Comparison of ENCODE assay signal across 14 mouse cellular contexts in genomic region chr15:81304006-81304405, GRCm38 (mm10).
"Had no signal": no experiment of that assay in that cellular context is flagged by ENCODE, and none has a peak within 500 bp of the region (broad histone marks: within the 10 kb centered on the region; RNA-seq: fewer than 3 reads in every experiment).

No protein-coding gene starts in this region.

- H3K27ac ChIP-seq: limb, embryonic 15.5 days; liver, embryonic 13.5 days; midbrain, embryonic 10.5 days; midbrain, embryonic 15.5 days; stomach, embryonic 15.5 days had no signal

- DNase-seq: kidney, adult 8-10 months; kidney, postnatal 14 days; layer of hippocampus, adult 9-11 months; layer of hippocampus, postnatal 36 days; liver, embryonic 13.5 days; liver, postnatal 0 days; lung, postnatal 36 days; right cerebral cortex, postnatal 14 days; thymus, postnatal 4 days had no signal

- H3K4me3 ChIP-seq: limb, embryonic 15.5 days; liver, embryonic 13.5 days; midbrain, embryonic 10.5 days; midbrain, embryonic 15.5 days; stomach, embryonic 15.5 days had no signal

- ATAC-seq: intestine, embryonic 16.5 days; liver, postnatal 0 days; midbrain, embryonic 15.5 days had no signal
